Mouse (Mus musculus) kidney, postnatal 25 days (tissue): ENCODE data around the gene Pabpc4.
A peak's percentile ranks its signal among the peaks of the same experiment; 100 is the strongest.
"Not testable (repeated sequence)": the region's sequence is repeated elsewhere in the genome, so short reads cannot be mapped to it uniquely, and the experiment has no call there.

Experiments
- DNase-seq, 2 experiments: peaks; one replicate each; pipeline ENCODE4 v3.0.0; 2021; ENCODE audit warnings: mixed read lengths in 2 of 2

Pabpc4 gene

DNA sequence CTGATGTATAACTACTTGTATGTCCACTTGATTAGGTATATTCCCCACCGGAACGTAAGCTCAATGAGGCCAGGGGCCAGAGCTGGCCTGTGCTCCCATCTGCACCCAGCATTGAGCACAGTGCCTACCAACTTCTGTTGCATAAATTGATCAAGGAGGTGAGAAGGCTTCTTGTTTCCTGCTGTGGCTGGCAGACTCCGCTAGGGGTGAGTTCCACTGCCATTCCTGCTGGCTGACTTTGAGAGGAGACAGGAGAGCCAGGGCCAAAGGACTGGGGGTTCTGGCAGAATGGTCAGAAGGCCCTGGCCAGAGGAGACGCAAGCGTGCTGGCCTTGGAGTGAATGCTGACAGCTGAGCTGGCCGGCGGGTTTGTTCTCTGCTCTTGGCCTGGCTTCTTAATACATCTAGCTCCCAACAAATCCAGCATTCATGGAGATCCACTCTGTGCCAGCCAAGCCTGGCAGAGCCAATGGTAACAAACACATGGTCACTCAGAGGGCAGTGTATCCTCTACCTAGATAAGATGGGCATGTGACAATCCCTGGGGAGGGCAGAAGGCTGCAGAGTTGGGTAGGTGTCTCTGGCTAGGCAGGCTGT lies 13.1 kb upstream of the Pabpc4 start:
- DNase-seq, result no peak

DNA sequence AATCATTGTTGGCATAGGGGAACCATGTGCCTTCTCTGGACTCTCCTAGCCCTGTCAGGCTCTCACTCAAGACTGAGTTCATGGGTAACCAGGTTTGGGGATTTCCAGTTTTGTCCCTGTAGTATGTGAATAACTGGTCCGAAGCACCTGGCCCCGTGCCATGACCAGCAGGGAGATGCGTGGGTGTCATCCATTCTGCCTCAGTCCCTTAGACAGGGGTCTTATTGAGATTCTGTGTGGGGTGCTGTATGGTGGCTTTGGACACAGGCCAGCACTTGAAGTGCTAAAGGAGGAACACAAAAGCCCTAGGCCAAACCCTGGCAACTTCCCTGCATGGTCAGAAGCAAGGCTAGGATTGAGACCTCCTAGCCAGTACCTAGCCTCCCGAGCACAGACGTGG lies 9.9 kb upstream of the Pabpc4 start:
- DNase-seq, result no peak

DNA sequence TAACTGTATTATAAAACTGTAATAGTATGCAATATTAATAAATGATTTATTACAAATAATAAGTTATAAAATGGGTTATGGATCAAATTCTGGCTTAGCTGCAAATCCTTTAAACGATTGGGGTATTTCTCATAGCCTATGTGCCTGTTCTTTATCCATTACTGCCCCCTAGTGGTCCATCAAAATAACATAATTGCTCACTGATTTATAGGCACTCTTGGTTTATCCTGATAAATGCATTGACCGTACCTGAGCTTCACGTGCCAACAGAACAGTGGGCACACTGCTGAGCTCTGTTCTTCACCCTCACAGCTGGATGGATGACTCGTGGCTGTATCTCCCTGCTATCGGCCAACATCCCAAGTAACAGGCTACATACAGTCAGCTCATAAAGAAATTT lies 7.5 kb upstream of the Pabpc4 start:
- DNase-seq, result no peak

DNA sequence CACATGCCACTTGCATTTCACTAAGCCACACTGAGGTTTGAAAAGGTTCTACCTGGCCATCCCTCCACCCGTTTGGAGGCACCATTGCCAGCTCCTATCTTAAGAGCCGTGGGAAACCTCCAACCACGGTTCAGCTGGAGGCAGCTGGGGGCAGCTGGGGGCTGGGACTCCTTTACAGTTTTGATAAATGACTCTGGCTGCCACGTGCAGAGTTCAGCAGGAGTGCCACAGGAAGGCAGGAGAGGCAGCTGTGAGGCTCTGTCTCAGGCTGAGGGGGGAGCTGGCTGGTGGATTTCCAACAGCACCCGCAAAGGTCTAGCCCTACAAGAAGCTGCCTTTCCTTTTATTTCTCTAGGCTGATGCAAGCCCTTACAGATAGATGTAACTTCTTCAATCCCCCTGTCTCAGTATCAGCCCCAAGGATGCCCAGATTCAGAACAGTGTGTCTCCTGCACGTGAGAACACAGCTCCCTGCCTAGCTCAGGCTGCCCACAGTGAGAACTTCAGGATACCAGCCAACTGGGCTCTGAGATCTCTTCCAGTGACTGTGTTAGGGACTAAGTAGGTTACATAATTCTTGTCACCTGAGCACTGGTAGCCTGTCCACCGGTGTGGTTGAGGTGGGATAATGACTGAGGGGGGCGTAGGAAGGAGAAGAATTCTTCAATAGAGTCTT lies 1.9 kb upstream of the Pabpc4 start:
- no peak for DNase-seq

DNA sequence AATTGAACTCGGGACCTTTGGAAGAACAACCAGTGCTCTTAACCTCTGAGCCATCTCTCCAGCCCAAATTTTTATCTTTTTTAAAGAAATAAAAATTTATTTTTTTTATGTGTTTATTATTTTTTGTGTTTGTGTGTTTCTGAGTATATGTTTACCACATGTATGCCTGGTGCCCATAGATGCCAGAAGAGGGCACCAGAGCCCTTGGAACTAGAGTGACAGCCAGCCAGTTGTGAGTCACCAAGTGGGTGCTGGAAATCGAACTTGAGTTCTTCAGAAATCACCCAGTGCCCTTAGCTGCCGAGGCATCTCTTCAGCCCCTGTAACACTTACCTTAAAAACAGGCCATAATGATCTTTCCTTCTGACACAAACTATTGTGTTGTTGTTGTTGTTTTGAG lies 8.9 kb downstream of the Pabpc4 start:
- DNase-seq, result no peak

DNA sequence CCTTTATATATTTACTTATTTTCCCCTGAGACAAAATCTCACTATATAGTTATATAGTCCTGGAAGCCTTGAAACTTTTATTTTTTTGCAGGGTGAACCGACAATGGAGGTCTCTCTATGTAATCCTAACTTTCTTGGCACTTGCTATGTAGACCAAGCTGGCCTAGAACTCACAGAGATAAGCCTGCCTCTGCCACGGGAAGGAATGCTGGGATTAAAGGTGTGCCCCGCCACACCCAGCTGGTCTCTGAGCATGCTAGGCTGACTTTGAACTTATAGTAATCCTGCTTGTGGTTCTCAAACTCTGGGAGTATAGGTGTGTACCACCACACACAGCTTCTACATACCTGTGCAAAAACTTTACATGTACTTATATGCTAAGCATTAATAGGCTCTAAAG lies 18.0 kb downstream of the Pabpc4 start:
- DNase-seq, result no peak

DNA sequence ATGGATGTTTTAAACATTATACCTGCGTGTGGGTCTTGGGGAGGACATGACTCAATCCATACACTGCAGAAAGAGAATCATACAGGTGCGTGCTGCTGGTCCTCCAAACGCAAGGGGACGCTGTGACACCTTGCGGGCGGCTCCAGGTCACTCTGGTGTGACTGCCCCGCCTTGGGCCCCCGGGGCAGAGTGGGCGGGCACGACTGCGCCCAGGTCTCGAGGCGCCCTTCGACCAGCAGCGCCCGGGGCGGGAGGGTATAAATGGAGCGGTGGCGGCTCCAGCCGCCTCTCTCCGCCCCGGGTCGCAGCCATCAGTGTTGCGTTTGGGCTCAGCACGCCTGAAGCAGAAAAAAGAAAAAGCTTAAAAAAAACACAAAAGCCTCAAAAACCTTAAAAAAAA lies 20.3 kb downstream of the Pabpc4 start:
- DNase-seq, result peak; percentile 94 to 97

DNA sequence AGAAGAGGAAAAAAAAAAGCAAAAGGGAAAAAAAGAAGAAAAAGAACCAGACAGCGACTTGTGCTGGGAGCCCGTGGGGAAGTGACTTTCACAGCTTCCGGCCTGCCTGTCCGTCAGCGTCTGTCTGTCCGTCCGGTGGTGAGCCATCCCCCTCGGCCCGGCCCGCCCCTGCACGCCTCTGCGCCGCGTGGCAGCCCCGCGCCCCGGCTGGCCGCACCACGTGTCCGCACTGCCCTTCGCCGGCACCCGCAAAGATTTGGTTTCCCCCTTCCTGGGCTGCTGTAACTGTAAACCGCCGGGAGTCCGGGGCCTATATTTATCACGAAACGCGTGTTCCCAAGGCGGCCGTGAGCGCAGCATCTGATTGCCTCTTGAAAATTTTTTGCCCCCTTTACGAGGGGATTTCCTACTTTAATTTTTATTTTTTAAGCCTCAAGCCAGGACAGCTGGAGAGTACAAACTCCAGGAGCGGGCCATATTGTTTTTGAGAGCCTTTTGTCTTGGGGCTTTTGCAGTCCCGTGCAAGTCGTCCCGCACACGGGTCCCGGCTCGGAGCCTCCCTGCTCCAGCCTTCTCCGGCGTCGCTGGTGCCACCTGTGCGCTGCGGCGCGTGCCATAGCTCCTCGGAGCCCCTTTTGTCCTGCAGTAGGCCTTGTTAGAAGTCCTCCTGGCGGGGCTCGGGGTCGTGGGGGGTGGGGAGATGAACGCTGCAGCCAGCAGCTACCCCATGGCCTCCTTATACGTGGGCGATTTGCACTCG lies 20.9 kb downstream of the Pabpc4 start:
- peak in 1 of 2 experiments; percentile 64 for DNase-seq

DNA sequence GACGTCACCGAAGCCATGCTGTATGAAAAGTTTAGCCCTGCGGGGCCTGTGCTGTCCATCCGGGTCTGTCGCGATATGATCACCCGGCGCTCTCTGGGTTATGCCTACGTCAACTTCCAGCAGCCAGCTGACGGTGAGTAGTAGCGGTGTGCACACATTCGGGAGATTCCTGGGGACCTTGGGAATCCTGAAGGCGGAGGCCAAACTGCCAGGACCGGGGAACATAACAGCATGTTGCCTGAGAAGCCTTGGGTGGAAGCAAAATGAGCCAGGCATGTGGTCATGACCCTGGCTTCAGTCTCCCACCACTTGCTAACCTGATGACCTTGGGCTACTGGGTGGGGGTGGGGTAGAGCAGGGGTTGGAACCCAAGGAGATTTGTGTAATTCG lies 21.5 kb downstream of the Pabpc4 start:
- peak in 1 of 2 experiments; percentile 62 for DNase-seq

DNA sequence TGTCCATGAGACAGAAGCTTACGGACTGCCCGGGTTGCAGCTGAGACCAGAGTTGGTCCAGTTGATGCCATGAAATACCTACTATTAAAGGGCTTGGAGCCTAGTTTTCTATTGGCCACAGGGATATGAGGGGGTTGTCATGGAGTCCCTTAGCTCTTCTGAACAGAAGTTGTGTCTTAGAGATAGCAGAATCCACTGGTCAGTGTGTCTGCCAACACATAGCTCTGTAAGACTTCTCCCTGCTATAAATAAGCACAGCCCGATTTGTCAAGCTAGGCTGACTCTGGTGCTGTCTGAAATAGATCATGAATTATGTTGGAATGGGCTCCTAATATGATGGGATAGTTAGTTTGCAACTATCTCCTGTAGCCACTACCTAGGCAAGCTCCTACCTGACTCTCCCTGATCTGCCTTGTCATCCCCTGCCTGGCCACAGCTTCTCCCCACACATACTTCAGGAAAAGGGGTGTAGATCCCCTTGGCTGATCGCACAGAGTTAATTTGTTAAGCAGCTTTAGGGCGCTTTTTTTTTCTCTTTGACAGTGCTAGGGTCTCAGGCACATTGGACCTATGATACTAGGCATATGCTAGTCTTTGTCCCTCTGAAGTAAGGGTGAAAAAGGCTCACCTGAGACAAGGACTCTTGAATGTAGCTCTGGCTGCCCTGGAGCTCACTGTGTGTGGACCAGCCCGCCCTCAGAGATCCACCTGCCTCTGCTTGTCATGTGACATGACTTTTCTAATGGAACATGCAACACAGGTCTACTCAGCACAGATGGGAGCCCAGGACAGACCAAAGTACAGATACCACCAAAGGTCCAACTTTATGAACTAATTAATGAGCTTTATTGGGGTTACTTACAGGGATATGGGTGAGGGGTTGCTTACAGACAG lies 22.8 kb downstream of the Pabpc4 start:
- DNase-seq, result peak; percentile 24 to 62

DNA sequence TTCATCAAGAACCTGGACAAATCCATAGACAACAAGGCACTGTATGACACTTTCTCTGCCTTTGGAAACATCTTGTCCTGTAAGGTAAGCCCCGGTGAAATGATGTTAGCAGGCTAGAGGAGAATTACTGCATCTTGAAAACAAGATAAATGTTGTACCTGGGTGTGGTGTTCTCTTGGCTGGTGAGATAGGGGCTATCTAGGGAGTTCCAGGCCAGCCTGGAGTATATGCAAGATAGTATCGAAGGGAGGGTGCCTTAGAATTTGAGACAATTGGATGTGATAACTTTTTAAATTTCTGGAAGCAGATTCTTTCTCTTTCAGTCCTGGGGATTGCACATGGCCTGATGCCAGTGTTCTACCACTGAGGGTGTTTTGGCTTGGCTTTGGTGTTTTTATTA lies 24.6 kb downstream of the Pabpc4 start:
- DNase-seq, result no peak

DNA sequence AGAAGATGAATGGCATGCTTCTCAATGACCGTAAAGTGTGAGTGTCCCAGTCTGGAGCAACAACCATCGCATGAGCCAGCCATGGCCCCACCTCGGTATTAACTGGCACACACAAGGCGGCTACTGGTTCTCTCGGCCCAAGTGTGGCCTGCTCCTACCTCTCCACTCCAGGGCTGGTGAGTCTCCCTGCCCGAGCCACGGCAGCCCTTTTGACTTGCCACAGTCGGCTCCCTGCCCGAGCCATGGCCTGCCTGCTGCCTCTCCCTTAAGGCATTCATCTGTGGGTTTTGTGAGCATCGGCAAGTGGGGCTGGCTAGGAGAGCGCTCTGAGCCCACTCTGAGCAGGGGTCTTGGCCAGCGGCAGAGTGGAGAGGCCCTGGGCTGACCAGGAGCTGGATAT lies 26.9 kb downstream of the Pabpc4 start:
- no peak for DNase-seq

DNA sequence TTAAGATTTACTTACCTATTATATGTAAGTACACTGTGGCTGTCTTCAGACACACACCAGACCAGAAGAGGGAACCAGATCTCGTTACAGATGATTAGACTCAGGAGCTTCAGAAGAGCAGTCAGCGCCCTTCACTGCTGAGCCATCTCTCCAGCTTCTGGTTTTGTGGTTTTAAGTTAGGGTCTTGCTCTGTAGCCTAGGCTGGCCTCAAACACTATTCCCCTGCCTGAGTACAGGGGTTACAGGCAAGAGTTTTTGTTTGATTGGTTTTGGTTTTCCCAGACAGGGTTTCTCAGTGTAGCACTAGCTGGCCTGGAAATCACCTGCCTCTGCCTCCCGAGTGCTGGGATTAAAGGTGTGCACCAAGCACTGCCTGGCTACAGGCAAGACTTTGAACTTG lies 30.2 kb downstream of the Pabpc4 start:
- DNase-seq, result no peak

DNA sequence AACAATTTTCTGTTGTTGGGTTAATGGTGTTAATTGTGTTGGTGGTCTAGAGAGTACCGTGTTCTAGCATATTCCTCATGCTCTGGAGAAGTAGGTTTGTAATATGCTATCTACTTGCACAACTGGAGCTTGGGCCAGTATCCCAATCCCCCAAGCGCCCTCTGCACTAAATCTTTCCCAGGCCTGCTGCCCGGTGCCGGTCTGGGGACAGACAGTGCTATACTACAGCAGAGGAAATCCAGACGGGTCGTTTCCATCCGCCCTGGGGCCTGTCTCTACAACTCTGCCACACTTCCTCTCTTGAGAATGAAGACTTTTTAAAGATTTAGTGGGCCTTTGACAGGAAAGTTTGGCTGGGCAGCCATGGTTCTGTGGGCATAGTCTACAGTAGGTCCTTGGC lies 30.8 kb downstream of the Pabpc4 start:
- peak; percentile 38 to 67 for DNase-seq

DNA sequence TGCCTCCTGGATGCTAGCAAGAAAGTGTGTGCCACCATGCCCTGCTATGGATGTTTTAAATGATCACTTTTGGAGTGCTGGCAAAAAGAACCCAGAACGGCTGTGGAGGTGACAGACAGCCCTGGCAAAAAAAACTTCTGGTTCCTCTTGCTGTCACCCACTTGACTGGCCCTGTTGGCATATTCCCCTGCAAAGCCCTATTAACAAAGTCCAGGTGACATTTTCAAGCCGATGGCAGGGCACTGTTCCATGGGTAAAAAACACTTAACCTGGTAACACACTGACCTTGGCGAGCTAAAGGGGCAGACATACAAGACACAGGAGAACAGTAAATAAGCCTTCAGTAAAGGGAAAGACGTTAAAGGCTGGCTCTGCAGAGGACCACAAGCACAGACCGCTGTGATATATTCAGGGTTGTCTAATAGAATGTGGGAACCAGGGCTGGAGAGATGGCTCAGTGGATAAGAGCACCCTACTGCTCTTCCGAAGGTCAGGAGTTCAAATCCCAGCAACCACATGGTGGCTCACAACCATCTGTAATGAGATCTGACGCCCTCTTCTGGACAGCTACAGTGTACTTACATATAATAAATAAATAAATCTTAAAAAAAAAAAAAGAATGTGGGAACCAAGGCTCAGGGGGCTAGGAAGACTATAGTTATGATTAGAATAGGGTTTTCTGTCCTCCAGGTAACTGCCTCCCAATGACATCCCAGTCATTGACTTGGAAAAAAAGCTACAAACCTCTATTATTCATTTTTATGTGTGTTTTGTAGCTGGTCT lies 31.7 kb downstream of the Pabpc4 start:
- no peak for DNase-seq

DNA sequence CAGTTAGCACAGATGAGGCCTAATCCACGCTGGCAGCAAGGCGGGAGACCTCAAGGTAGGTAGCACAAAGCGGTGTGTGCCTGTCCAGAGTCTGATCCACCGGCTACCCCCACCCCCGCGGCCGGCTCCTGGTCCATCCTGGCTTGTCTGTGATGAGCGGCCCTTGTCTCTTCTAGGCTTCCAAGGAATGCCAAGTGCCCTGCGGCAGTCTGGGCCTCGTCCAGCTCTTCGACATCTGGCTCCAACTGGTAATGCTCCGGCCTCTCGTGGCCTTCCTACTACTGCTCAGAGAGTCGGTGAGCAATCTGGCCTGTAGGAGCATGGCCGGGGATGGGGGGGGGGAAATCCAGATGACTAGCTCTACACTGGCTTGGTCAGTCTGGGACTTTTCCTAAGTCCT lies 32.9 kb downstream of the Pabpc4 start:
- DNase-seq, result not testable (repeated sequence)

DNA sequence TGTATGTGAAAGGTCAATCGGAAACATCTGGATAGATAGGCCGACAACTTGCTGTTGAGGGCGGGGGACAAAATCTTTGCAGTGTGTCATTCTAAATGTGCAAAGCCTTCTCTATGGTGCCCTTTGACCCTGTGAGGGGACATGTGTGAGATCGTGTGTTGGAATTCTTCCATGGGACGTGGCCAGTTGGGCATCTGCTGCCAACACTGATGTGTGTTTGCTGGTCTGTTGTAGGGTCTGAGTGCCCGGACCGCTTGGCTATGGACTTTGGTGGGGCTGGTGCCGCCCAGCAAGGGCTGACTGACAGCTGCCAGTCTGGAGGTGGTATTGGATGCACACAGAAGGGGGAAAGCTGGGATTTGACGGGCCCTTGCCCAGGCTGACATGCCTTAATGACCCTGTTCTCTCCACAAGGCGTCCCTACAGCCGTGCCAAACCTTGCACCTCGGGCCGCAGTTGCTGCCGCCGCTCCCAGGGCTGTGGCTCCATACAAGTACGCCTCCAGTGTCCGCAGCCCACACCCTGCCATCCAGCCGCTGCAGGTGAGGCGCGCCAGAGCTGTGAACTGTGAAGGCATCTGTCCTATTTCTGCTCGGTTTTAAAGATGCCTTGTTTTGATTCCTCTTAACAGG lies 33.5 kb downstream of the Pabpc4 start:
- DNase-seq, result no peak

DNA sequence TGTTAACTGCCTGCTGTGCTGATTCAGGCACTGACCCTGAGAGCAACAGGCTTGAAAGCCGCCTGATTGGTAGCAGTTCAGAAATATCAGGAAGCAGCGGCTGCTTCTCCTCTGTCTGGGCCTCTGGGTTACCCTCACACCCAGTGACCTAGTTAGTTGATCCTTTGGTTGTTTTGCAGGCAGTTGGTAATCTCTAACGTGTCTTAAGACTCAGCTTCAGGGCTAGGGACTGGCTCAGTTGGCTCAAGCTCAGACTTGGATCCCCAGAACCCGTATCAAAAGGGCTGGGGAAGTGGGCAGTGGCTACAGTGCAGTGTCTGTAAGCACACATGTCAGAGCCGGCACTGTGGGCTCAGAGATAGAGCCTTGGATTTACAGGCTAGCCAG lies 34.0 kb downstream of the Pabpc4 start:
- DNase-seq, result no peak

DNA sequence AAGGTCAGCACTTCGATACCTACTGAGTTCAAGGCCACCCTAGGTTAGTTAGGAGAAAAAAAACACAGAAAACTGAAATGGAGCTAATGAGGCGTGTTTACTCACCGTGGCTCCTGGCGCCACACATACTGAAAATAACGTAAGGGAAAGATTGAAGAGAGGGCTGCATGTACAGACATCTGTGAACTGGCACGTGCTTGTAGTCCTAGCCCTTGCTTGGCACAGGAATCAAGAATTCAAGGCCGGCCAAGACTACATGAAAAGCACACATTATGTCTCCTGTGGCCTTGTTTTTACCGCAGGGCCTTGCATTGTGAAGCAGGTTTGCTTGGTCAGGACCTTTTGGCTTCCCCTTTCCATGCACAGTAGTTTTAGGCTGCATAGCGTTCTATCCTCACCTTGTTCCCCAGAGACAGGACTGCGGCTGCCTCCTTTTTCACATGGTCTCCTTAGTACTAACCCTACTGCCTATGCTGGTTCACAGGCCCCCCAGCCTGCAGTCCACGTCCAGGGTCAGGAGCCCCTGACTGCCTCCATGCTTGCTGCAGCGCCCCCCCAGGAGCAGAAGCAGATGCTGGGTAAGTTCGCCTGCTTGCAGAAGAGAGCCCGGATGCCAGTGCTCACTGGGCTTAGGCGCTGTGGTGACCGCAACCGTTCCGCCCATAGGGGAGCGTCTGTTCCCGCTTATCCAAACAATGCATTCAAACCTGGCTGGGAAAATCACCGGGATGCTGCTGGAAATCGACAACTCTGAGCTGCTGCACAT lies 35.2 kb downstream of the Pabpc4 start:
- no peak for DNase-seq

DNA sequence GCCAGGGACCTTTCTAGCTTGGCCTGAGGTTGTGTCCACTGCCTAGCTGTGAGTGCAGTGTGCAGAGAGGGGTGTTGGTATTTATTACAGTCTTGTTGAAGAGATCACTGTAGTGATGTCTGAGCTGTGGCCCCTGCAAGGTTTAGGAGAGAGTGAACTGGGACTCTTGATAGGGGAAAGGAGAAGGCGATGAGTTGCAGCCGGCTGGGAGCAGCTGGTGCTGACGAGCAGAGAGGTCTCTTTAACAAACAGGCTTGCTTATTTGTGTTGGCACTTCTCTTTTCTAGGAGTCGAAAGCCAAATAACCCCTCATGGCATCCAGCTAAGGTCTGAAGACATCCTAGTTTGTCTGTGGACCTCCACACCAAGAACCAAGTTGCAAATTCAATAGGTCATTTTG lies 36.1 kb downstream of the Pabpc4 start:
- DNase-seq, result peak; percentile 42 to 67
